8 mouse cellular contexts compared by ENCODE assay signal in the genomic region with DNA sequence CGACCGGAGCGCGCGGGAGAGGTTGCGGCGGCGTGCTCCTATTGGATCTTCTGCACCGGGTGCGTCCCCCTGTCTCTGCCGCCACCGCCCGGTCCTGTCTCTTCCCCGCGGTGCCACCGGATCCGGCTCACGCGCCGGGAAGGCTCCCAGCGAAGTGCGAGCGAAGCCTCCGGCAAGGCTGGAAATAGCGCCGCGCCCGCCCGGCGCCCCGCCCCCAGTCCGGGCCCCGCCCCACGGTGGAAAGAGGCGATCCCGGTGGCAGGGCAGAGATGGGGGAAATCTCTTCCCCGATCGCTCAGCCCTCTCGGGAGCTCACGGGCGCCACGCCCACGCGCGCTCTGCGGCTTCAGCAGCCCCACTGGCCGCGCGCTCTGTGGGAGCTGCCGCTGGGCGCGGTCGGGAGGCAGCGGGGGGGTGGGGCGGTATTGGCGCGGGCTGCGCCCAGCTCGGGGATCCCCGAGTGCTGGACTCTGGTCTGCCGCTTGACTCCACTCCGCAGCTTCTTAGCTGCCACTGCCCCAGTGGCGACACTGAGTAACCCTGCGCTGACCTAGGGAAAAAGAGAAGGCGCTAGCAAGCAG. TPM values are rescaled to one million over a fixed set of nuclear protein-coding genes. Genes with fewer than 3 reads are reported as not detected.
DNase-seq lines count a peak whose midpoint lies in the region; ATAC-seq lines count a peak whose summit lies in the region.

Gene Chst8, minus strand, starts transcription at position 181 of the 581 bp plus-strand sequence.

- peak; percentile 67 for ATAC-seq in hindbrain, embryonic 15.5 days (ENCODE audit: low FRiP score, low read depth)
- ATAC-seq in lung, embryonic 16.5 days (ENCODE audit: low read depth) = peak; percentile 91
- no peak for ATAC-seq in inflammation-experienced regulatory T-cells, adult 6 months

- peak within 1 kb of the TSS; percentile 66 for H3K4me3 ChIP-seq in hindbrain, embryonic 15.5 days
- H3K4me3 ChIP-seq in lung, embryonic 16.5 days (ENCODE audit: low read length) = peak within 1 kb of the TSS; percentile 67

- no peaks in the 10 kb centered on the region for H3K9me3 ChIP-seq in hindbrain, embryonic 15.5 days
- H3K9me3 ChIP-seq in lung, embryonic 16.5 days (ENCODE audit: control insufficient read depth, low read length) = no peaks in the 10 kb centered on the region

- no peaks in the 10 kb centered on the region for H3K36me3 ChIP-seq in hindbrain, embryonic 15.5 days
- no peaks in the 10 kb centered on the region for H3K36me3 ChIP-seq in lung, embryonic 16.5 days (ENCODE audit: control insufficient read depth, insufficient read depth, low read length)

- WGBS in hindbrain, embryonic 15.5 days = under 1% methylated on average over 63 of the region's 65 CpGs
- WGBS in lung, embryonic 16.5 days = 0% methylated on average over 44 of the region's 65 CpGs

- H3K4me2 ChIP-seq in hindbrain, embryonic 15.5 days = peak within 1 kb of the TSS; percentile 98
- peak within 1 kb of the TSS; percentile 95 for H3K4me2 ChIP-seq in lung, embryonic 16.5 days (ENCODE audit: low read depth, low read length)

- peak; percentile 85 to 92 for DNase-seq in adrenal gland, adult 18-20 months (ENCODE audit: low spot score in 2 of 2)
- DNase-seq in cerebellum, postnatal 36 days = peak; percentile 24 to 48
- DNase-seq in gastrocnemius, adult 8-10 months (ENCODE audit: low spot score in 2 of 2) = peak; percentile 81 to 84
- DNase-seq in layer of hippocampus, postnatal 36 days = peak; percentile 77 to 79
- peak; percentile 79 for DNase-seq in retina, embryonic 14.5 days (ENCODE audit: low spot score)

- H3K27ac ChIP-seq in hindbrain, embryonic 15.5 days (replicated peaks) = 0 out of 2 replicates have a peak within 1 kb of the TSS, but pooled peaks have one; percentile 27
- H3K27ac ChIP-seq in lung, embryonic 16.5 days (ENCODE audit: low read length) = no peak within 1 kb of the TSS

- peak within 1 kb of the TSS; percentile 52 for H3K9ac ChIP-seq in hindbrain, embryonic 15.5 days
- H3K9ac ChIP-seq in lung, embryonic 16.5 days (ENCODE audit: low read length) = peak within 1 kb of the TSS; percentile 60

- peaks cover 34% of the 10 kb centered on the region for H3K4me1 ChIP-seq in hindbrain, embryonic 15.5 days (replicated peaks)
- peaks cover 14% of the 10 kb centered on the region for H3K4me1 ChIP-seq in lung, embryonic 16.5 days (replicated peaks; ENCODE audit: control insufficient read depth, insufficient read depth, low read length)

- peaks cover 28% of the 10 kb centered on the region; the same call in 1 of the 2 replicates for H3K27me3 ChIP-seq in hindbrain, embryonic 15.5 days
- peaks cover 61% of the 10 kb centered on the region for H3K27me3 ChIP-seq in lung, embryonic 16.5 days (ENCODE audit: control insufficient read depth, insufficient read depth, low read depth, low read length)

RNA-seq across cellular contexts. Expression of gene Chst8, which starts in this region (rescaled TPM):
- total RNA-seq in adrenal gland, adult 18-20 months (2021) = 10 to 100 TPM; 10.6 to 12.7 TPM
- 1 to 10 TPM in 1 of 4 experiments, under 1 TPM in 3; 0.29 to 1.6 (median 0.55) TPM for total RNA-seq in gastrocnemius, adult 8-10 months (2022)
- 11.0 and 15.2 TPM in 2 replicates for polyA plus RNA-seq in hindbrain, embryonic 15.5 days (2015; fragmentation: Nextera tagmentation; extraction: Ambion mirVana)
- 10 to 100 TPM; 28.6 to 36.8 TPM for total RNA-seq in layer of hippocampus, postnatal 36 days (2021)
- polyA plus RNA-seq in lung, embryonic 16.5 days (2015; fragmentation: Nextera tagmentation; extraction: Ambion mirVana) = 4.5 and 4.8 TPM in 2 replicates
- not detected for polyA plus RNA-seq in inflammation-experienced regulatory T-cells, adult 6 months (2017; shearing (Covaris generic))

Comparison
In these comparisons a context has a peak if more than half of its experiments do, and no peak if none do; other contexts are left out.
1. RNA of gene Chst8 (total RNA-seq): 28.6 to 36.8 TPM in layer of hippocampus, postnatal 36 days and 10.6 to 12.7 TPM in adrenal gland, adult 18-20 months; 0.29 to 1.6 TPM in gastrocnemius, adult 8-10 months; every median in the first group is over 4 times any median in the second.
2. DNase-seq: peak in every context shown above with its lines; median percentile 88 in adrenal gland, adult 18-20 months; 82 in gastrocnemius, adult 8-10 months; 79 in retina, embryonic 14.5 days; 78 in layer of hippocampus, postnatal 36 days; 36 in cerebellum, postnatal 36 days.